In the genomic region with DNA sequence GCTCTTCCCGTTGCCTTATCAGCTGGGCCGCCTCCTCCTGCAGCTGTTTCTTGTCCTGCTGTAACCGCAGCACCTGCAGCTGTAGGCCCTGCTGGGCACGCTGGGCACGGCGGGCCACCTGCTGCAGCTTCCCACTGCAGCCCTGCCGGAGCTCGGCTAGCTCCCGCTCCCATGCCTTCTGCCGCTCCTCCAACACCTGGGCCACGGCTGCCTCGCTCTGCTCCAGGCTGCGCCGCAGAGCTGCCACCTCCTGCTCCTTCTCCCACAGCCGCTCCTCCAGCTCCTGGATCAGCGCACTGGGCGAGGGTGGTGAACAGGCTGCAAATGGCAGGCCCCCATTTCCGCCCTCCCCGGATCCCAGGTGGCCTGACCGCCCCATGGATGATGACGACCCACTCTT, we compare ENCODE assay signal across 8 mouse cellular contexts. TPM values are rescaled to one million over a fixed set of nuclear protein-coding genes. Genes with fewer than 3 reads are reported as not detected.
DNase-seq lines count a peak whose midpoint lies in the region; ATAC-seq and TF ChIP-seq lines count a peak whose summit lies in the region.

No protein-coding gene starts in this region.

- DNase-seq in CD4-positive, CD25-positive, alpha-beta regulatory T cell, adult 2 months (ENCODE audit: low read depth, low spot score): peak; percentile 44
- DNase-seq in midbrain, embryonic 10.5 days (ENCODE audit: low spot score): peak; percentile 29
- no peak for DNase-seq in midbrain, postnatal 0 days (ENCODE audit: low spot score)
- no peak for DNase-seq in urinary bladder, postnatal 4 days (ENCODE audit: low spot score in 2 of 2)
- DNase-seq in adrenal gland, postnatal 14 days: no peak

- H3K27me3 ChIP-seq in midbrain, embryonic 10.5 days (ENCODE audit: low read depth, poor library complexity, severe bottlenecking): peaks cover 98% of the 10 kb centered on the region
- H3K27me3 ChIP-seq in midbrain, postnatal 0 days (ENCODE audit: insufficient read depth, low read length): peaks cover 26% of the 10 kb centered on the region
- H3K27me3 ChIP-seq in hindbrain, embryonic 16.5 days (replicated peaks; ENCODE audit: control insufficient read depth, insufficient read depth, low read length): peaks cover 36% of the 10 kb centered on the region

- no peak overlapping the region for H3K9ac ChIP-seq in midbrain, postnatal 0 days (replicated peaks; ENCODE audit: low read length, poor library complexity, severe bottlenecking)
- no peak overlapping the region for H3K9ac ChIP-seq in hindbrain, embryonic 16.5 days (ENCODE audit: low read depth, low read length)

- no peak for ATAC-seq in CD4-positive, CD25-positive, alpha-beta regulatory T cell, adult 4 months
- no peak for ATAC-seq in midbrain, postnatal 0 days (ENCODE audit: low FRiP score)
- ATAC-seq in hindbrain, embryonic 16.5 days: no peak
- ATAC-seq in megakaryocyte progenitor cell, adult 5-6 weeks (replicated peaks; ENCODE audit: poor library complexity): peak; percentile 79

- H3K9me3 ChIP-seq in midbrain, embryonic 10.5 days (replicated peaks): no peaks in the 10 kb centered on the region
- no peaks in the 10 kb centered on the region for H3K9me3 ChIP-seq in midbrain, postnatal 0 days (ENCODE audit: low read length)
- H3K9me3 ChIP-seq in hindbrain, embryonic 16.5 days (ENCODE audit: control insufficient read depth, low read length): no peaks in the 10 kb centered on the region

- no peak overlapping the region for H3K4me2 ChIP-seq in midbrain, postnatal 0 days (ENCODE audit: low read depth, low read length, poor library complexity, severe bottlenecking)
- peak overlapping the region; percentile 8; the same call in 1 of the 2 replicates for H3K4me2 ChIP-seq in hindbrain, embryonic 16.5 days (ENCODE audit: low read length)

- no peaks in the 10 kb centered on the region for H3K36me3 ChIP-seq in midbrain, embryonic 10.5 days
- peaks cover 28% of the 10 kb centered on the region for H3K36me3 ChIP-seq in midbrain, postnatal 0 days (ENCODE audit: insufficient read depth, low read length)
- H3K36me3 ChIP-seq in hindbrain, embryonic 16.5 days (ENCODE audit: control insufficient read depth, insufficient read depth, low read length): peaks cover 9% of the 10 kb centered on the region; the same call in 1 of the 2 replicates

- peak overlapping the region; percentile 55 for H3K4me3 ChIP-seq in midbrain, embryonic 10.5 days
- no peak overlapping the region for H3K4me3 ChIP-seq in midbrain, postnatal 0 days (ENCODE audit: low read depth, low read length)
- no peak overlapping the region for H3K4me3 ChIP-seq in hindbrain, embryonic 16.5 days (ENCODE audit: low read length)

- H3K27ac ChIP-seq in midbrain, embryonic 10.5 days (replicated peaks): 0 out of 2 replicates have a peak overlapping the region, but pooled peaks have one; percentile 28
- no peak overlapping the region for H3K27ac ChIP-seq in midbrain, postnatal 0 days (ENCODE audit: low read depth, low read length)
- H3K27ac ChIP-seq in hindbrain, embryonic 16.5 days (ENCODE audit: low read depth, low read length): no peak overlapping the region

- TF ChIP-seq CTCF in midbrain, postnatal 0 days (IDR thresholded peaks at IDR 0.05): no peak

- WGBS in midbrain, embryonic 10.5 days: 6% methylated on average over 21 of the region's 21 CpGs
- 35% methylated on average over 21 of the region's 21 CpGs for WGBS in midbrain, postnatal 0 days
- 22% methylated on average over 16 of the region's 21 CpGs for WGBS in hindbrain, embryonic 16.5 days

- H3K4me1 ChIP-seq in midbrain, embryonic 10.5 days: peaks cover 51% of the 10 kb centered on the region
- H3K4me1 ChIP-seq in midbrain, postnatal 0 days (ENCODE audit: insufficient read depth, low read length): peaks cover 6% of the 10 kb centered on the region
- peaks cover 19% of the 10 kb centered on the region for H3K4me1 ChIP-seq in hindbrain, embryonic 16.5 days (ENCODE audit: control insufficient read depth, insufficient read depth, low read depth, low read length)

RNA-seq across cellular contexts. Expression of a gene that starts 6.0 kb away (rescaled TPM):
- 10 to 100 TPM in 1 of 2 experiments, 1 to 10 TPM in 1; 8.4 to 14.8 TPM for polyA plus RNA-seq in CD4-positive, CD25-positive, alpha-beta regulatory T cell, adult 4 months (2017; shearing (Covaris generic))
- polyA plus RNA-seq in midbrain, embryonic 10.5 days (2016; fragmentation: Nextera tagmentation; extraction: Ambion mirVana): 20.3 and 21.5 TPM in 2 replicates
- total RNA-seq in midbrain, postnatal 0 days (2014; rRNA removed): 6.0 and 6.8 TPM in 2 replicates
- 5.1 and 5.5 TPM in 2 replicates for polyA plus RNA-seq in midbrain, postnatal 0 days (2015; fragmentation: Nextera tagmentation; extraction: Ambion mirVana)
- polyA plus RNA-seq in hindbrain, embryonic 16.5 days (2015; fragmentation: Nextera tagmentation; extraction: Ambion mirVana): 8.9 and 9.9 TPM in 2 replicates
- total RNA-seq in megakaryocyte progenitor cell, adult 5-6 weeks (2015): 5.7 and 9.3 TPM in 2 replicates
- total RNA-seq in megakaryocyte progenitor cell, adult 5-6 weeks (2017): 7.1 and 7.3 TPM in 2 replicates
- total RNA-seq in adrenal gland, postnatal 14 days (2021): 5.1 and 5.6 TPM in 2 replicates

RNA-seq across cellular contexts. Expression of a gene that starts 6.0 kb away (rescaled TPM):
- polyA plus RNA-seq in CD4-positive, CD25-positive, alpha-beta regulatory T cell, adult 4 months (2017; shearing (Covaris generic)): 10 to 100 TPM; 12.0 to 12.5 TPM
- 21.7 and 22.4 TPM in 2 replicates for polyA plus RNA-seq in midbrain, embryonic 10.5 days (2016; fragmentation: Nextera tagmentation; extraction: Ambion mirVana)
- 7.9 and 8.4 TPM in 2 replicates for total RNA-seq in midbrain, postnatal 0 days (2014; rRNA removed)
- polyA plus RNA-seq in midbrain, postnatal 0 days (2015; fragmentation: Nextera tagmentation; extraction: Ambion mirVana): 5.9 and 7.4 TPM in 2 replicates
- 9.7 and 10.8 TPM in 2 replicates for polyA plus RNA-seq in hindbrain, embryonic 16.5 days (2015; fragmentation: Nextera tagmentation; extraction: Ambion mirVana)
- total RNA-seq in megakaryocyte progenitor cell, adult 5-6 weeks (2015): 16.1 and 21.0 TPM in 2 replicates
- total RNA-seq in megakaryocyte progenitor cell, adult 5-6 weeks (2017): 20.3 and 22.8 TPM in 2 replicates
- total RNA-seq in adrenal gland, postnatal 14 days (2021): 13.4 and 14.0 TPM in 2 replicates

RNA-seq across cellular contexts. Expression of a gene that starts 6.8 kb away (rescaled TPM):
- under 1 TPM; 0.15 to 0.35 TPM for polyA plus RNA-seq in CD4-positive, CD25-positive, alpha-beta regulatory T cell, adult 4 months (2017; shearing (Covaris generic))
- polyA plus RNA-seq in midbrain, embryonic 10.5 days (2016; fragmentation: Nextera tagmentation; extraction: Ambion mirVana): 4.0 and 5.1 TPM in 2 replicates
- total RNA-seq in midbrain, postnatal 0 days (2014; rRNA removed): 65.9 and 76.6 TPM in 2 replicates
- 14.2 and 18.8 TPM in 2 replicates for polyA plus RNA-seq in midbrain, postnatal 0 days (2015; fragmentation: Nextera tagmentation; extraction: Ambion mirVana)
- 21.1 and 21.2 TPM in 2 replicates for polyA plus RNA-seq in hindbrain, embryonic 16.5 days (2015; fragmentation: Nextera tagmentation; extraction: Ambion mirVana)
- total RNA-seq in megakaryocyte progenitor cell, adult 5-6 weeks (2015): 0.15 and 0.32 TPM in 2 replicates
- 0.27 TPM in 1 of 2 replicates, not detected in the other for total RNA-seq in megakaryocyte progenitor cell, adult 5-6 weeks (2017)
- total RNA-seq in adrenal gland, postnatal 14 days (2021): 9.5 and 11.1 TPM in 2 replicates

RNA-seq across cellular contexts. Expression of a gene that starts 28.6 kb away (rescaled TPM):
- 100 to 1,000 TPM; 121 to 145 TPM for polyA plus RNA-seq in CD4-positive, CD25-positive, alpha-beta regulatory T cell, adult 4 months (2017; shearing (Covaris generic))
- polyA plus RNA-seq in midbrain, embryonic 10.5 days (2016; fragmentation: Nextera tagmentation; extraction: Ambion mirVana): 40.6 and 45.6 TPM in 2 replicates
- total RNA-seq in midbrain, postnatal 0 days (2014; rRNA removed): 24.4 and 36.0 TPM in 2 replicates
- polyA plus RNA-seq in midbrain, postnatal 0 days (2015; fragmentation: Nextera tagmentation; extraction: Ambion mirVana): 88.6 and 90.4 TPM in 2 replicates
- 77.4 and 80.3 TPM in 2 replicates for polyA plus RNA-seq in hindbrain, embryonic 16.5 days (2015; fragmentation: Nextera tagmentation; extraction: Ambion mirVana)
- 50.5 and 75.9 TPM in 2 replicates for total RNA-seq in megakaryocyte progenitor cell, adult 5-6 weeks (2015)
- 72.4 and 107 TPM in 2 replicates for total RNA-seq in megakaryocyte progenitor cell, adult 5-6 weeks (2017)
- 137 and 148 TPM in 2 replicates for total RNA-seq in adrenal gland, postnatal 14 days (2021)

RNA-seq across cellular contexts. Expression of a gene that starts 31.6 kb away (rescaled TPM):
- 10 to 100 TPM; 43.6 to 49.7 TPM for polyA plus RNA-seq in CD4-positive, CD25-positive, alpha-beta regulatory T cell, adult 4 months (2017; shearing (Covaris generic))
- 153 and 161 TPM in 2 replicates for polyA plus RNA-seq in midbrain, embryonic 10.5 days (2016; fragmentation: Nextera tagmentation; extraction: Ambion mirVana)
- 140 and 160 TPM in 2 replicates for total RNA-seq in midbrain, postnatal 0 days (2014; rRNA removed)
- 126 and 130 TPM in 2 replicates for polyA plus RNA-seq in midbrain, postnatal 0 days (2015; fragmentation: Nextera tagmentation; extraction: Ambion mirVana)
- 127 and 128 TPM in 2 replicates for polyA plus RNA-seq in hindbrain, embryonic 16.5 days (2015; fragmentation: Nextera tagmentation; extraction: Ambion mirVana)
- total RNA-seq in megakaryocyte progenitor cell, adult 5-6 weeks (2015): 39.0 and 43.1 TPM in 2 replicates
- 78.5 and 87.3 TPM in 2 replicates for total RNA-seq in megakaryocyte progenitor cell, adult 5-6 weeks (2017)
- 27.0 and 28.9 TPM in 2 replicates for total RNA-seq in adrenal gland, postnatal 14 days (2021)

Comparison
In these comparisons a context has a peak if more than half of its experiments do, and no peak if none do; other contexts are left out.
1. DNase-seq: peak in CD4-positive, CD25-positive, alpha-beta regulatory T cell, adult 2 months (single experiment) and midbrain, embryonic 10.5 days (single experiment); none in midbrain, postnatal 0 days (single experiment), urinary bladder, postnatal 4 days (0 of 2) and adrenal gland, postnatal 14 days (single experiment).